Mouse (Mus musculus) neural tube, embryonic 12.5 days (tissue): ENCODE results near the gene Sf3a2. TPM values are rescaled to one million over a fixed set of nuclear protein-coding genes. Genes with fewer than 3 reads are reported as not detected.
"Not testable (repeated sequence)": the region's sequence is repeated elsewhere in the genome, so short reads cannot be mapped to it uniquely, and the experiment has no call there.

Source experiments
- ATAC-seq: fragments of 200-750 bp; cut with Nextera tagmentation; 2 replicates; pipeline ENCODE4 v1.8.0; 2017; ENCODE audit warnings: low read depth, mild to moderate bottlenecking, moderate TSS enrichment, moderate library complexity; ENCODE audit not compliant: low FRiP score
- H3K27ac ChIP-seq: fragments of 300-500 bp; sonication (generic); 2 replicates; pipeline ENCODE4 v1.5.1; 2016
- H3K27me3 ChIP-seq: fragments of 300-500 bp; sonication (generic); replicated peaks from 2 replicates; pipeline ENCODE4 v1.6.1; 2016; ENCODE audit warnings: mild to moderate bottlenecking
- H3K36me3 ChIP-seq: fragments of 300-500 bp; sonication (generic); 2 replicates; pipeline ENCODE4 v1.6.1; 2016; ENCODE audit warnings: mild to moderate bottlenecking
- H3K4me1 ChIP-seq: fragments of 300-500 bp; sonication (generic); 2 replicates; pipeline ENCODE4 v1.6.1; 2016
- H3K4me2 ChIP-seq: fragments of 300-500 bp; sonication (generic); replicated peaks from 2 replicates; pipeline ENCODE4 v1.6.1; 2016; ENCODE audit warnings: mild to moderate bottlenecking
- H3K4me3 ChIP-seq: fragments of 300-500 bp; sonication (generic); 2 replicates; pipeline ENCODE4 v1.5.1; 2016
- H3K9ac ChIP-seq: fragments of 300-500 bp; sonication (generic); 2 replicates; pipeline ENCODE4 v1.6.1; 2016; ENCODE audit warnings: mild to moderate bottlenecking
- H3K9me3 ChIP-seq: fragments of 300-500 bp; sonication (generic); 2 replicates; pipeline ENCODE4 v1.6.1; 2016; ENCODE audit warnings: mild to moderate bottlenecking
- WGBS: fragments of 180-500 bp; shearing (Covaris S2); methylation state at CpG from one replicate; pipeline ENCODE4 v1.1.7; 2016; 5-methylcytosine and 5-hydroxymethylcytosine counted together
- polyA plus RNA-seq: library from polyadenylated mRNA; unstranded; fragments of >200 nt; fragmentation: Nextera tagmentation; extraction: Ambion mirVana; gene quantifications from 2 replicates; pipeline ENCODE4 v1.2.1, GENCODE M21; 2016

Sf3a2 gene
- polyA plus RNA-seq, 1 experiment from 2014 or later, result 72.4 TPM

DNA sequence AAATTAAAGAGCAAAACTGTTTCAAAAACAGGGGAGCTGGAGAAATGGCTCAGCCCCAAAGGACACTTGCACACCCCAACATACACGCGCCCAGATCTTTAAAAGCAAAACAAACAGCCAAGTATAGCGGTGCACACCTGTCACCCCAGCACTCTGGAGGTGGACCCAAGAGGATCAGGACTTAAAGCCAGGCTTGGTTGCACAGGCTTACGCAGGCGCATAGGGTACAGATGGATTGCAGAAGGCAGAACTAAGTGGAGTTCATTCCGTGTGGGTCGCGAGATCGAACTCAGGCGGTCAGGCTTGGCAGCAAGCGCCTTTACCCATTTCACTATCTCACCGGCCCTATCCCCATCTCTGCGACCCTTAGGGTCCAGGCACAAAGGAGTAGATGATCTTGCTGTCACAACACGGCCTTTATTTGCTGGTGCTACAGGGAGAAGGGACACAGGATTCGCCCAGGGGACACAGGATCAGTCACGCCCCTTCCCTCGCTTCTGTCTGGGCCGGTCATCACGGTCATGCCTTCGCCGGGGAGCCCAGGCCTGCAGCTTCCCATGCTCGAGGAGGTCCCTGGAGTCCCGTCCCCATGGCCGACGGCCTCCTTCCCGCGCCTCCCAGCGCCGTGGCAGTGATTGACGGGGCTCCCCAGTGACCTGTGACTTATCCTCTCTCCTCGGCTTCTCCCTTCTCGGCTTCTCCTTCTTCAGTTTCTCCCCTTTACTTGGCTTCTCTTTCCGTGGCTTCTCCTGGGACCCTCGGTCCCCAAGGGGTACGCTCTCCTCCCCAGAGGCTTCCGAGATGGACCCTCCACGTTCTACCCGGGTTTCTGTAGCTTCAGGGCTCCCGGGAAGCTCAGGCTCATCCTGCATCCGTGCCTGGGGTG is 10.3 kb downstream of the Sf3a2 start:
- 17% methylated on average over 40 of the region's 40 CpGs for WGBS
- Histone ChIP-seq H3K27me3 (peaks cover 39% of the 10 kb centered on the region), H3K4me3 (peak overlapping the region; percentile 15; the same call in 1 of the 2 replicates), H3K36me3 (peaks cover 22% of the 10 kb centered on the region), H3K27ac (no peak overlapping the region), H3K4me1 (peaks cover 41% of the 10 kb centered on the region), H3K4me2 (peak overlapping the region; percentile 99), H3K9ac (peak overlapping the region; percentile 33; the same call in 1 of the 2 replicates), H3K9me3 (no peaks in the 10 kb centered on the region)
- ATAC-seq, result no peak

DNA sequence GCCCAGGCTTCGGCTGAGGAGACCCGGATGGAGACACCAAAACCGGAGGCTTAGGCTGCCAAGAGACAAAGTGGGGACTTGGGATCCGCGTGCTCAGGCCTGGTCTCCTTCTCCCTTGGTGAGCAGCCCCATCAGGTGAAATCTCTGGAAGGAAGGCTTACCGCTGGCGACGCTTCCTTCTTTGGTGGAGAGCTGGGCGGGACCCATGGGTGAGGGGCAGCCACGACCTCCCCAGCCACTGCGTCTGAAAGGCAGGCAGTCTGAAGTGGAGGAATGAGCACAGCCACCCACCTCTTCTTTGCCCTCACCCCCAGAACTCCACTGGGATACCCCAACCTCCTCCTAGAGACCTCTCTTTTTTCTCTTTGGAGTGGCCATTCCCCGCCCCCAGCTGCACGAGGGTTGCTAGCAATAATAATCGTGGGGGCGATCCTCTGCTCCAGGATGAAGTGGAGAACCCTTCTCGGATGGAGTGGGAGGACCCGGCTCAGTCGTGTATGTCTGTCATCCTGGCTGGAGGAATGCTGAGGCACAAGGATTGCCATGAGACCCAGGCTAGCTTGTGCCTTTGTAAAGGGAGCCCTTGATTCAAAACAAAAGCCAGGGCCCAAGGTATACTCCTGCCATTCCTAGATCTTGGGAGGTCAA is 11.1 kb downstream of the Sf3a2 start:
- H3K27ac ChIP-seq, result no peak overlapping the region
- H3K4me2 ChIP-seq, result peak overlapping the region; percentile 99
- peaks cover 41% of the 10 kb centered on the region for H3K4me1 ChIP-seq
- peaks cover 14% of the 10 kb centered on the region for H3K36me3 ChIP-seq
- no peaks in the 10 kb centered on the region for H3K9me3 ChIP-seq
- peaks cover 39% of the 10 kb centered on the region for H3K27me3 ChIP-seq
- H3K4me3 ChIP-seq, result peak overlapping the region; percentile 15; the same call in 1 of the 2 replicates
- no peak for ATAC-seq
- 0 out of 2 replicates have a peak overlapping the region, but pooled peaks have one; percentile 33 for H3K9ac ChIP-seq
- WGBS, result 7% methylated on average over 18 of the region's 18 CpGs

DNA sequence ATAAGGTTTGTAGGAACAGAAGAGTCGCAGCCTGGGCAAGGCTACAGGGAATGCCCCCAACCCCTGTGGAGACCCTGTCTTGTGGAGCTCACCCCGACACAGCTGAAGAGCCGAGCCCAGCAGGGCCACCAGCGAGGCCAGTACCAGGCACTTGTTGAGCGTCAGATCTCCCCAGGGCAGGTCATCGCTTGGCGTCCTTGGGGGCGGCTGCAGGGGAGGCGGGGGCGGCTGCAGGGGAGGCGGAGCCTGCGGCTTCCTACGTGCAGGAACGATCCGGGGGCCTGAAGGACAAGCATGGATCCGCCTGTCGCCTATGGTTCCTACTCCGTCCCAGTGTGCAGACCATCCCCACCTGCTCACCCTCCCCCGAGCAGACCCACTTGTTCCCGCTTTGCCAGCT is 12.1 kb downstream of the Sf3a2 start:
- 0 out of 2 replicates have a peak overlapping the region, but pooled peaks have one; percentile 5 for H3K4me3 ChIP-seq
- H3K27ac ChIP-seq, result no peak overlapping the region
- peaks cover 4% of the 10 kb centered on the region for H3K36me3 ChIP-seq
- H3K9me3 ChIP-seq, result no peaks in the 10 kb centered on the region
- 3% methylated on average over 20 of the region's 20 CpGs for WGBS
- peaks cover 41% of the 10 kb centered on the region for H3K4me1 ChIP-seq
- H3K27me3 ChIP-seq, result peaks cover 36% of the 10 kb centered on the region
- no peak overlapping the region for H3K9ac ChIP-seq
- no peak for ATAC-seq
- H3K4me2 ChIP-seq, result peak overlapping the region; percentile 33; the same call in 1 of the 2 replicates

DNA sequence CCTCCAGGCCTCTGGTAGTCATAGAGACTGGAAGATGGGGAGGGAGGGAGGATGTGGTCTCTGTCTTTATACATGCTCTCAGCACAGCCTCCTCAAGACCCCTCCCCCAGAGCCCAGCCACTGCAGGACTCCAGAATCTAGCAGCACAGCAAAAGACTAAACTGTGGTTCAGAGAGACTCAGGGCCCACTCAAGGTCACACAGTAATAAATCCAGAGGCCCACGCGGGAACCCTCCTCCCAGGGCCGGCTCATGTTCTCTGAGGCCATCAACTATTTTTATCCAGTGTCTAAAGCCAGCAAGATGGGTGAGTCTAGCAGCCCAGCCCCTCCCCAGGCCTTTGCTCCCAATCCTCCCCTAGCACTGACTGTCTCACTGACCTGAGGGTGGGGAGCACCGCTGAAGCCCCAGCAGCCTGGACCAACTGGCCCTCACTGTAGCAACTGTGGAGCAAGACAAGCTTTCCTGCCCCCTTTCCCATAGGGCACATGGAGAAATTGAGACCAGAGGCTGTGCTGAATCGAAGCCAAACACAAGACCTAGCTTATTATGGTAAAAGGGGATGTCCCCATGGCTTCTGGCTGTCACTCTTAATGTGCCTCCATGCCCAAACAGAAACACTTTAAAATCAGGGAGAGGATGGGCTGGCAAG is 14.5 kb downstream of the Sf3a2 start:
- no peak overlapping the region for H3K4me3 ChIP-seq
- peaks cover 24% of the 10 kb centered on the region for H3K27me3 ChIP-seq
- H3K36me3 ChIP-seq, result no peaks in the 10 kb centered on the region
- ATAC-seq, result no peak
- 66% methylated on average over 5 of the region's 5 CpGs for WGBS
- H3K9ac ChIP-seq, result no peak overlapping the region
- H3K9me3 ChIP-seq, result no peaks in the 10 kb centered on the region
- H3K27ac ChIP-seq, result no peak overlapping the region
- peaks cover 24% of the 10 kb centered on the region for H3K4me1 ChIP-seq
- no peak overlapping the region for H3K4me2 ChIP-seq

DNA sequence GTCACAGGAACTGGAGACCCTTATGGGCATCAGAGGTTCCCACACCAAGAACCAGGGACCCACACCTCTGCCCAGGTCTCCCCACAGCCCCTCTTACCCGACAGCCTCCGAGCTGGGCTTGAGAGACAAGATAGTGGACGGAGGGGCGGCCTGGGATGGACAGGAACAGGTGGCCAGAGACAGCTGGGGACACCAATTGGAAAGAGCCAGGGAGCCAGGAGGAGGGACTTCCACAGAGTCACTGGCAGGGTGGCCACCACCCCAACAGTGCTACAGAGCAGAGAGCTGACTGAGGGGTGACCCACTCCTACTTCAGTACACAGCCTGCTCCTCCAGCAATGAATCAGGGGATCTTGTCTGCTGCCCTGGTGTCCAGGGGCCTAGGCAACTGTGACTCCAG is 15.4 kb downstream of the Sf3a2 start, which contains the start of gene Jsrp1:
Gene Jsrp1 (minus strand): TSS at position 133 of the 400 bp plus-strand sequence.
- no peak within 1 kb of the TSS for H3K4me2 ChIP-seq
- no peak for ATAC-seq
- H3K4me3 ChIP-seq, result no peak within 1 kb of the TSS
- H3K36me3 ChIP-seq, result no peaks in the 10 kb centered on the region
- 72% methylated on average over 4 of the region's 4 CpGs for whole genome bisulfite sequencing
- H3K9me3 ChIP-seq, result no peaks in the 10 kb centered on the region
- peaks cover 20% of the 10 kb centered on the region for H3K27me3 ChIP-seq
- peaks cover 15% of the 10 kb centered on the region for H3K4me1 ChIP-seq
- no peak within 1 kb of the TSS for H3K27ac ChIP-seq
- H3K9ac ChIP-seq, result no peak within 1 kb of the TSS

DNA sequence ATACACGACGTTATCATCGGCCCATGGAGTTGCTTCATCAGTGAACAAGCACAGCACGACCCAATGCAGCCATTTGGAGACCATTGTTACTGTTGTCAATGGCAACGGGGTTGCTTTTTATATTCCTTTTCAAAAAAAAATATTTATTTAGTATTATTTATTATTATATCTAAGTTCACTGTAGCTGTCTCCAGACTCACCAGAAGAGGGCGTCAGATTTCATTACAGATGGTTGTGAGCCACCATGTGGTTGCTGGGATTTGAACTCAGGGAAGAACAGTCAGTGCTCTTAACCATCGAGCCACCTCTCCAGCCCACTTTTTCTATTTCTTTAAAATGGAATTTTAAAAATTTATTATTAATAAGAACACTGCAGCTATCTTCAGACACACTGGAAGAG is 16.8 kb downstream of the Sf3a2 start:
- Histone ChIP-seq H3K4me3 (no peak overlapping the region), H3K4me1 (peaks cover 7% of the 10 kb centered on the region), H3K27me3 (peaks cover 9% of the 10 kb centered on the region), H3K36me3 (no peaks in the 10 kb centered on the region), H3K4me2 (no peak overlapping the region), H3K9ac (no peak overlapping the region), H3K9me3 (no peaks in the 10 kb centered on the region), H3K27ac (no peak overlapping the region)
- ATAC-seq, result no peak
- WGBS, result 66% methylated on average over 7 of the region's 7 CpGs

DNA sequence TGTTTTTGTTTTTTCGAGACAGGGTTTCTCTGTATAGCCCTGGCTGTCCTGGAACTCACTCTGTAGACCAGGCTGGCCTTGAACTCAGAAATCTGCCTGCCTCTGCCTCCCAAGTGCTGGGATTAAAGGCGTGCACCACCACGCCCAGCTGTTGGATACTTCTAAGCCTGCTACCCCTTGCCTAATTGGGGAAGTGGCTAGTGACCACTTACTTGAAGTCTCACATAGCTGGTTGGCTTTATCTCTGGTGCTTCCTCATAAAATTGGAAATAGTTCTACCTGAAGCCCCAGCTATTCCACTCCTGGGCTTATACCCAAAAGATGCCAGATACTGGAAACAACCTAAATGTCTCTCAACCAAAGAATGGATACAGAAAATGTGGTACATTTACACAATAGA is 18.3 kb downstream of the Sf3a2 start:
- ATAC-seq, H3K27me3 ChIP-seq, H3K27ac ChIP-seq, H3K4me3 ChIP-seq, H3K9me3 ChIP-seq, H3K4me1 ChIP-seq, H3K36me3 ChIP-seq, H3K4me2 ChIP-seq, H3K9ac ChIP-seq: not testable (repeated sequence)
- WGBS, result 80% methylated on average over 3 of the region's 3 CpGs

DNA sequence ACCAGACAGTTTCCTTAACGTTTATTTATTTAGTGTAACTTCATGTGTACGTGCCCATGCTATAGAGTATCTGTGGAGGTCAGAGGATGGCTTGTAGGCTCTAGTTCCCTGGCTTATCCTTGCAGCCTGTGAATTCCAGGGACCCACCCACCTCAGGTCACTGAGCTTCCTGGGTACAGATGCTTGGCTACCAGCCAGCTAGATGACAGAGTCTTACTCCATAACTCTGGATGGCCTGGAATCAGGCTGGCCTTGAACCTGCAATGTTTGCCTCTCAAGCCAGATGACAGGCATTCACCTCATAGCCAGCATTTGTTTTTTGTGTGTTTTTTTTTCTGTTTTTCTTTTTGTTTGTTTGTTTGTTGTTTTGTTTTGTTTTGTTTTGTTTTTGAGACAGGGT is 19.2 kb downstream of the Sf3a2 start:
- Histone ChIP-seq H3K4me2 (no peak overlapping the region), H3K9me3 (no peaks in the 10 kb centered on the region), H3K4me3 (no peak overlapping the region), H3K27ac (no peak overlapping the region), H3K36me3 (no peaks in the 10 kb centered on the region), H3K4me1 (no peaks in the 10 kb centered on the region), H3K9ac (no peak overlapping the region), H3K27me3 (no peaks in the 10 kb centered on the region)
- WGBS, result 71% methylated on average over 2 of the region's 2 CpGs
- no peak for ATAC-seq

DNA sequence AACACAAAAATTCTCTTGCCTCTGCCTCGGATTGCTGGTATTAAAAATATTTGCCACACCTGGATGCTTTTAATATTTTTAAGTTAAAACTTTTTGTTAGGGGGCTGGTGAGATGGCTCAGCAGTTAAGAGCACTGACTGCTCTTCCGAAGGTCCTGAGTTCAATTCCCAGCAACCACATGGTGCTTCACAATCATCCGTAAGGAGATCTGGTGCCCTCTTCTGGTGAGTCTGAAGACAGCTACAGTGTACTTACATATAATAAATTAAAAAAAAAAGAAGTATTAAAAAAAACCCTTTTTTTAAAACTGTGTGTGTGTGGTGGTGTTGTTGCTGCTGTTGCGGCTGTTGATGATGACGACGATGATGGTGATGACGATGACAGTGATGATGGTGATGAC is 20.0 kb downstream of the Sf3a2 start:
- not testable (repeated sequence) for H3K36me3 ChIP-seq, H3K27ac ChIP-seq, ATAC-seq, H3K27me3 ChIP-seq, H3K4me3 ChIP-seq, H3K9me3 ChIP-seq, H3K9ac ChIP-seq, H3K4me1 ChIP-seq, H3K4me2 ChIP-seq
- 85% methylated on average over 7 of the region's 7 CpGs for WGBS

DNA sequence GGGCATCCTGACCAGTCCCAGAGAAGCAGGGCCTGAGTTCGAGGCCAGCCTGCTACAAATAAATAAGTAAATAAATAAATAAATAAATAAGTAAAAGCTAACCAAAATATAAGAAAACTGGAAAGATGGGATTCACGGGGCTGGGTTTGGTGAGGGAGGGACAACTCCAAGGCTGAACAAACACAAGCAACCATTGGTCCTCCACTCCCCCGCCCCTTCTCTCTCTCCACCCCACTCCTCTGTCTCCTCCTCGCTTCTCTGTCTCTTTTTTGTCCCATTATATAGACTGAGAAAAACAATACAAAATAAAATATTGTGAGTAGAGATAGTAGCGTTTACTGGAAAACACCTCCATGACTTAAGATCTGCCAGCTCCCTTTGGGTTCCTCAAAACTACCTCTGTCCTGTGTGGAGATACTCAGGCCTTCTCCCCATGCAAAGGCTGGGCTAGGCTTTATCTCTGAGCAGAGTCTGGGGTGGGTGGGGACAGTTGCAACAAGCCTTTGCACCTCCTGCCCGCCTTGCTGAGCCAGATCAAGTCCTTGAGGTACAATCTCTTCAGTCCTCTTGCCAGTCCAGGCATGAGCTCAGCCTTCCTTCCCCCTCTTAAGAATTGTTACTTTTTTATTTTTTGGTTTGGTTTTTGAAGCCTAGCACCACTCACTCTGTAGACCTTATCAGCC is 20.7 kb downstream of the Sf3a2 start:
- ATAC-seq, result no peak
- H3K9ac ChIP-seq, result no peak overlapping the region
- 62% methylated on average over 6 of the region's 6 CpGs for WGBS

DNA sequence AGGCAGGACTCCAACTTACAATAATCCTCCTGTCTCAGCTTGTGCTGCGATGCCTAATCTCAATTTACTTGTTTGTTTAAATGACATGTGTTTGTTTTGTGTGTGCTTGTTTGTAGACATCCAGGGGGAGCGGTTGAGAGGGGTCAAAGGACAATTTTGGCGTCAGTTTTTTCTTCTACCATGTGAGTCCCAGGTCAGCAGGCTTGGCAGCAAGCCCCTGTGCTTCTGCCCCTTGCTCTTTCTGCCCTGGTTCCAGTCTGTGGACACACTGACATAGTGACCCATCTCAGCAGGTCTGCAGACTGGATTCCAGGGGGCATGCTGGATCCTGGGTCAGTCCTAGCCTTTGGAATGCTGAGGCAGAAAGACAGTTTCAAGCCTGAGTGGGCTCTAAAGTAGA is 21.4 kb downstream of the Sf3a2 start:
- Histone ChIP-seq H3K27me3 (no peaks in the 10 kb centered on the region), H3K27ac (no peak overlapping the region), H3K36me3 (no peaks in the 10 kb centered on the region), H3K4me3 (no peak overlapping the region), H3K4me2 (no peak overlapping the region), H3K4me1 (no peaks in the 10 kb centered on the region), H3K9ac (no peak overlapping the region), H3K9me3 (no peaks in the 10 kb centered on the region)
- ATAC-seq, result no peak
- WGBS, result 70% methylated on average over 3 of the region's 3 CpGs

More for the DNA sequence above, 20.7 kb downstream of the Sf3a2 start:
- H3K4me2 ChIP-seq, result no peak overlapping the region
- no peaks in the 10 kb centered on the region for H3K36me3 ChIP-seq
- H3K27me3 ChIP-seq, result no peaks in the 10 kb centered on the region
- H3K27ac ChIP-seq, result no peak overlapping the region
- no peaks in the 10 kb centered on the region for H3K9me3 ChIP-seq
- no peak overlapping the region for H3K4me3 ChIP-seq
- no peaks in the 10 kb centered on the region for H3K4me1 ChIP-seq

DNA sequence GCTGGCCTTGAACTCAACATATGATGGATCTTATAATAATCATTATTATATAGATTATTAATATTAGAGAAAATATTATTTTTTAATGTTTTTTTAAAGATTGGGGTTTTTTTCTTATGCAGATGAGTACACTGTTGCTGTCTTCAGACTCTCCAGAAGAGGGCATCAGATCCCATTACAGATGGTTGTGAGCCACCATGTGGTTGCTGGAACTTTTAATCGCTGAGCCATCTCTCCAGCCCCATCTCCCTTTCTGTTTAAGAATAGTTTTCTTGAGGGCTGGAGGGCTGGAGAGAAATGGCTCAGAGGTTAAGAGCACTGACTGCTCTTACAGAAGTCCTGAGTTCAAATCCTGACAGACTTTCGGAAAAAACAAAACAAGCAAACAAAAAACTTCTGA is 24.0 kb downstream of the Sf3a2 start:
- Histone ChIP-seq H3K9me3 (no peaks in the 10 kb centered on the region), H3K4me1 (no peaks in the 10 kb centered on the region; the same call in 1 of the 2 replicates), H3K27me3 (no peaks in the 10 kb centered on the region), H3K4me2 (no peak overlapping the region), H3K36me3 (no peaks in the 10 kb centered on the region), H3K9ac (no peak overlapping the region), H3K27ac (no peak overlapping the region), H3K4me3 (no peak overlapping the region)
- no peak for ATAC-seq
- WGBS, result 46% methylated on average over 2 of the region's 2 CpGs
